Mouse (Mus musculus) erythroid progenitor cell, adult 5-6 weeks (primary cell): ENCODE results near the gene Cd300ld4. TPM values are rescaled to one million over a fixed set of nuclear protein-coding genes. Genes with fewer than 3 reads are reported as not detected.

Experiments used
- ATAC-seq: replicated peaks from 2 replicates; pipeline ENCODE4 v1.8.0; 2016; ENCODE audit warnings: moderate number of reproducible peaks, mild to moderate bottlenecking, moderate TSS enrichment, inconsistent platforms; ENCODE audit not compliant: poor library complexity, low FRiP score, severe bottlenecking
- total RNA-seq, 2 experiments: library from RNA; stranded (forward) in 1 of 2; stranded (reverse) in 1 of 2; fragments of 150-400 nt in 1 of 2; fragments of 186-747, 209-891 nt in 1 of 2; gene quantifications; 2 replicates each; pipeline versions ENCODE4 v1.2.3 to v1.2.4; 2015 to 2017; ENCODE audit warnings: low replicate concordance in 2 of 2

Cd300ld4 gene
- total RNA-seq, 2 experiments from 2014 or later = not detected

DNA sequence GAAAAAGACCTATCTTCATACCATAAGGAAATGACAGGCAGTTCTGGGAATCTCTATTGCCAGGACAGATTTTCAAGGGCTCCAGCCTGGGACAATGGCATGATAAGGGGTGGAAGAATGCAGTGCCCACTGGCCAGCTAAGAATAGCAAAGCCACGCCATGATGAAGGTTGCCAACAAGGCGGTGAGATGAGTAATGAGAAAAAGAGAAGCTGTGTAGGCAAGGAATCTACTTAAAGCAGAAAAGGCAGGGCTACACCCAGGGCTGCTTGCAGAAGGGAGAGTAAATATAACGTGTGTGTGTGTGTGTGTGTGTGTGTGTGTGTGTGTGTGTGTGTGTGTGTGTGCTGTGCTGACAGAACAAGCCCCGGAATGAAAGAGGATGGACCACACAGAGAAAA, 44.9 kb downstream of the Cd300ld4 start:
- ATAC-seq = no peak

DNA sequence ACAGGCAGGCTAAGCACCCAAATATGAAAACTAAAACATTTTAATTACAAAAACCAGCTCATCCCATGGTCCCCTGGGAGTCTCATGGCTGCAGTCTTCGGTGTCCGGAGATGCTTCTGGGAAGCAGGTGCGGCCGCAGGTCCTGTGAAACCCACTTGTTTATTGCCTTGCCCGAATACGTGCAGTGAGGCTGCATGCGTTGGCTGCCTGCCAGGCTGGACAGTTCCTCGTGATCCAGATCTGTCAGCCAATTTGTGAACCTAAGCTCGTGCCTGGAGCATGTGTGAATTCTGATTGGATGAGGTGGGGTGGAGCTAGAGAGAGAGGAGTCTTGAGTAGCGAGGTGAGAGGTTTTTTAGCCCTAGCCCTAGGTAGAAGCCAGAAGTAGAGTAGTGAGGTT, 54.1 kb downstream of the Cd300ld4 start:
- ATAC-seq = no peak

Other genes starting within 250 kb of the Cd300ld4 start
- gene Btbd17, start 231.1 kb downstream of the Cd300ld4 start, total RNA-seq (2015; ENCODE audit: low replicate concordance) = not detected in 2 replicates
- not detected in 2 replicates for gene Btbd17, start 231.1 kb downstream of the Cd300ld4 start, total RNA-seq (2017; ENCODE audit: low replicate concordance)
- not detected in 2 replicates for gene Gpr142, start 228.1 kb downstream of the Cd300ld4 start, total RNA-seq (2015; ENCODE audit: low replicate concordance)
- not detected in 2 replicates for gene Gpr142, start 228.1 kb downstream of the Cd300ld4 start, total RNA-seq (2017; ENCODE audit: low replicate concordance)
- not detected in 2 replicates for gene Gprc5c, start 175.9 kb downstream of the Cd300ld4 start, total RNA-seq (2015; ENCODE audit: low replicate concordance)
- gene Gprc5c, start 175.9 kb downstream of the Cd300ld4 start, total RNA-seq (2017; ENCODE audit: low replicate concordance) = not detected in 2 replicates
- gene Cd300a, start 137.0 kb downstream of the Cd300ld4 start, total RNA-seq (2015; ENCODE audit: low replicate concordance) = 2.1 and 4.3 TPM in 2 replicates
- gene Cd300a, start 137.0 kb downstream of the Cd300ld4 start, total RNA-seq (2017; ENCODE audit: low replicate concordance) = 2.9 and 6.0 TPM in 2 replicates
- gene Cd300lb, start 92.6 kb downstream of the Cd300ld4 start, total RNA-seq (2015; ENCODE audit: low replicate concordance) = 5.0 and 10.1 TPM in 2 replicates
- gene Cd300lb, start 92.6 kb downstream of the Cd300ld4 start, total RNA-seq (2017; ENCODE audit: low replicate concordance) = 1.8 and 2.3 TPM in 2 replicates
- not detected in 2 replicates for gene Cd300c, start 57.9 kb downstream of the Cd300ld4 start, total RNA-seq (2015; ENCODE audit: low replicate concordance)
- gene Cd300c, start 57.9 kb downstream of the Cd300ld4 start, total RNA-seq (2017; ENCODE audit: low replicate concordance) = not detected in 2 replicates
- 2.9 and 6.8 TPM in 2 replicates for gene Cd300ld, start 37.1 kb downstream of the Cd300ld4 start, total RNA-seq (2015; ENCODE audit: low replicate concordance)
- gene Cd300ld, start 37.1 kb downstream of the Cd300ld4 start, total RNA-seq (2017; ENCODE audit: low replicate concordance) = 3.0 and 4.2 TPM in 2 replicates
- 8.0 and 12.6 TPM in 2 replicates for gene Cd300c2, start 25.1 kb downstream of the Cd300ld4 start, total RNA-seq (2015; ENCODE audit: low replicate concordance)
- 2.3 and 8.6 TPM in 2 replicates for gene Cd300c2, start 25.1 kb downstream of the Cd300ld4 start, total RNA-seq (2017; ENCODE audit: low replicate concordance)
- gene Cd300ld2, start 10.8 kb downstream of the Cd300ld4 start, total RNA-seq (2015; ENCODE audit: low replicate concordance) = not detected in 2 replicates
- not detected in 2 replicates for gene Cd300ld2, start 10.8 kb downstream of the Cd300ld4 start, total RNA-seq (2017; ENCODE audit: low replicate concordance)
- gene Cd300ld5, start 10.8 kb upstream of the Cd300ld4 start, total RNA-seq (2015; ENCODE audit: low replicate concordance) = 5.8 and 11.7 TPM in 2 replicates
- gene Cd300ld5, start 10.8 kb upstream of the Cd300ld4 start, total RNA-seq (2017; ENCODE audit: low replicate concordance) = not detected in 2 replicates
- 5.8 and 11.7 TPM in 2 replicates for gene Cd300ld3, start 21.4 kb upstream of the Cd300ld4 start, total RNA-seq (2015; ENCODE audit: low replicate concordance)
- gene Cd300ld3, start 21.4 kb upstream of the Cd300ld4 start, total RNA-seq (2017; ENCODE audit: low replicate concordance) = 4.1 and 5.7 TPM in 2 replicates
- 0.36 and 3.8 TPM in 2 replicates for gene Cd300e, start 35.2 kb upstream of the Cd300ld4 start, total RNA-seq (2015; ENCODE audit: low replicate concordance)
- not detected in 2 replicates for gene Cd300e, start 35.2 kb upstream of the Cd300ld4 start, total RNA-seq (2017; ENCODE audit: low replicate concordance)
- gene Rab37, start 64.4 kb upstream of the Cd300ld4 start, total RNA-seq (2015; ENCODE audit: low replicate concordance) = 1.1 and 10.5 TPM in 2 replicates
- 4.0 and 5.8 TPM in 2 replicates for gene Rab37, start 64.4 kb upstream of the Cd300ld4 start, total RNA-seq (2017; ENCODE audit: low replicate concordance)
- 1.7 and 2.9 TPM in 2 replicates for gene Cd300lf, start 107.0 kb upstream of the Cd300ld4 start, total RNA-seq (2015; ENCODE audit: low replicate concordance)
- gene Cd300lf, start 107.0 kb upstream of the Cd300ld4 start, total RNA-seq (2017; ENCODE audit: low replicate concordance) = 8.6 and 10.7 TPM in 2 replicates
- 15.1 and 16.8 TPM in 2 replicates for gene Slc9a3r1, start 136.3 kb upstream of the Cd300ld4 start, total RNA-seq (2015; ENCODE audit: low replicate concordance)
- 13.1 and 13.7 TPM in 2 replicates for gene Slc9a3r1, start 136.3 kb upstream of the Cd300ld4 start, total RNA-seq (2017; ENCODE audit: low replicate concordance)
- 5.0 and 6.3 TPM in 2 replicates for gene Tmem104, start 160.5 kb upstream of the Cd300ld4 start, total RNA-seq (2015; ENCODE audit: low replicate concordance)
- gene Tmem104, start 160.5 kb upstream of the Cd300ld4 start, total RNA-seq (2017; ENCODE audit: low replicate concordance) = 0.64 and 6.3 TPM in 2 replicates
- 9.2 and 11.2 TPM in 2 replicates for gene Nat9, start 160.8 kb upstream of the Cd300ld4 start, total RNA-seq (2015; ENCODE audit: low replicate concordance)
- gene Nat9, start 160.8 kb upstream of the Cd300ld4 start, total RNA-seq (2017; ENCODE audit: low replicate concordance) = 2.3 TPM in 1 of 2 replicates, not detected in the other
- not detected in 2 replicates for gene Grin2c, start 240.2 kb upstream of the Cd300ld4 start, total RNA-seq (2015; ENCODE audit: low replicate concordance)
- not detected in 2 replicates for gene Grin2c, start 240.2 kb upstream of the Cd300ld4 start, total RNA-seq (2017; ENCODE audit: low replicate concordance)